Mouse (Mus musculus) left cerebral cortex, adult 2 months (tissue): ENCODE results near the gene Snf8. TPM values are rescaled to one million over a fixed set of nuclear protein-coding genes. Genes with fewer than 3 reads are reported as not detected.

Experiments used
- DNase-seq, 2 experiments: peaks; one replicate each; pipeline ENCODE4 v3.0.0; 2021 to 2022; ENCODE audit warnings: low spot score in 2 of 2, mixed read lengths in 1 of 2; ENCODE audit errors: extremely low spot score in 1 of 2
- H3K27ac ChIP-seq: fragments of 200-600 bp; 2 replicates; pipeline ENCODE4 v1.8.1; 2022
- H3K4me3 ChIP-seq: fragments of 200-600 bp; 2 replicates; pipeline ENCODE4 v1.8.1; 2022
- CTCF ChIP-seq: fragments of 200-600 bp; IDR thresholded peaks from 2 replicates; pipeline ENCODE4 v1.8.1; 2022; ENCODE audit warnings: antibody characterized with exemption, mild to moderate bottlenecking, moderate library complexity
- intact Hi-C: fragments of 180-260 bp; cut with DNase I; formaldehyde crosslinking; loops from one replicate; pipeline ENCODE4 v1.15.1; 2025
- total RNA-seq, 2 experiments: library from RNA; stranded (reverse); gene quantifications; 2 replicates each; pipeline ENCODE4 v1.2.3; 2021

Gene Snf8
- total RNA-seq, 2 experiments from 2014 or later: 102 to 103 TPM

- no peak within 1 kb of the TSS for H3K27ac ChIP-seq
- H3K4me3 ChIP-seq: no peak within 1 kb of the TSS
- DNase-seq: no peak
- no peak for TF ChIP-seq CTCF
- intact Hi-C loops: loop anchor here (5.0 to 10.0 kb wide), 4 partner anchors 197 to 861 kb away; partner anchors contain the start of genes Dlx4 and Hoxb4
These were observed 29.0 kb upstream of the Snf8 start, which contains the start of gene Igf2bp1 for GRCm38 (mm10) chr11:96005403-96006271. Igf2bp1 (minus strand) TSS chr11:96005940.

GRCm38 (mm10) chr11:96006367-96006851 is 28.3 kb upstream of the Snf8 start:
- DNase-seq: no peak
- Histone ChIP-seq H3K27ac (no peak overlapping the region), H3K4me3 (no peak overlapping the region)
- intact Hi-C loops: loop anchor here (5.0 to 10.0 kb wide), 4 partner anchors 196 to 862 kb away; partner anchors contain the start of genes Dlx4 and Hoxb4
- no peak for TF ChIP-seq CTCF

- H3K27ac ChIP-seq: no peak overlapping the region
- intact Hi-C loops: loop anchor here (5.0 to 10.0 kb wide), 4 partner anchors 195 to 862 kb away; partner anchors contain the start of genes Dlx4 and Hoxb4
- no peak overlapping the region for H3K4me3 ChIP-seq
- no peak for TF ChIP-seq CTCF
- no peak for DNase-seq
These were observed 27.7 kb upstream of the Snf8 start for GRCm38 (mm10) chr11:96006852-96007515.

- H3K27ac ChIP-seq: no peak overlapping the region
- intact Hi-C loops: loop anchor here (5.0 to 10.0 kb wide), 4 partner anchors 195 to 863 kb away; partner anchors contain the start of genes Dlx4 and Hoxb4
- no peak for TF ChIP-seq CTCF
- no peak for DNase-seq
- H3K4me3 ChIP-seq: no peak overlapping the region
These were observed 27.0 kb upstream of the Snf8 start for GRCm38 (mm10) chr11:96007516-96008235.

- Histone ChIP-seq H3K27ac (no peak overlapping the region), H3K4me3 (no peak overlapping the region)
- DNase-seq: no peak
- intact Hi-C loops: loop anchor here (5.0 to 10.0 kb wide), 4 partner anchors 193 to 864 kb away; partner anchors contain the start of genes Dlx4 and Hoxb4
- TF ChIP-seq CTCF: no peak
These were observed 25.9 kb upstream of the Snf8 start for GRCm38 (mm10) chr11:96008827-96009226.

GRCm38 (mm10) chr11:96011982-96012381 is 22.7 kb upstream of the Snf8 start:
- Histone ChIP-seq H3K4me3 (no peak overlapping the region), H3K27ac (no peak overlapping the region)
- intact Hi-C loops: loop anchor here (5.0 kb wide), 3 partner anchors 170 to 340 kb away; partner anchors contain the start of gene Hoxb2
- no peak for TF ChIP-seq CTCF
- DNase-seq: no peak

- no peak for DNase-seq
- Histone ChIP-seq H3K4me3 (no peak overlapping the region), H3K27ac (no peak overlapping the region)
- intact Hi-C loops: no loop called here
- no peak for TF ChIP-seq CTCF
These were observed 19.3 kb upstream of the Snf8 start for GRCm38 (mm10) chr11:96015421-96015820.

- intact Hi-C loops: no loop called here
- no peak overlapping the region for H3K27ac ChIP-seq
- peak; percentile 21 to 39 for DNase-seq
- no peak for TF ChIP-seq CTCF
- H3K4me3 ChIP-seq: no peak overlapping the region
These were observed 16.7 kb upstream of the Snf8 start for GRCm38 (mm10) chr11:96017941-96018351.

GRCm38 (mm10) chr11:96020622-96021021 is 14.1 kb upstream of the Snf8 start:
- intact Hi-C loops: no loop called here
- no peak for DNase-seq
- H3K27ac ChIP-seq: no peak overlapping the region
- H3K4me3 ChIP-seq: no peak overlapping the region
- TF ChIP-seq CTCF: no peak

GRCm38 (mm10) chr11:96028130-96028529 is 6.6 kb upstream of the Snf8 start:
- intact Hi-C loops: no loop called here
- Histone ChIP-seq H3K27ac (no peak overlapping the region), H3K4me3 (no peak overlapping the region)
- DNase-seq: no peak
- TF ChIP-seq CTCF: no peak

GRCm38 (mm10) chr11:96030571-96030970 is 4.1 kb upstream of the Snf8 start:
- intact Hi-C loops: loop anchor here (5.0 kb wide), 2 partner anchors 153 to 203 kb away; no protein-coding TSS in a partner anchor

More at GRCm38 (mm10) chr11:96030571-96030970, 4.1 kb upstream of the Snf8 start:
- TF ChIP-seq CTCF: no peak
- H3K27ac ChIP-seq: no peak overlapping the region
- H3K4me3 ChIP-seq: no peak overlapping the region
- DNase-seq: no peak
